Mouse (Mus musculus) frontal cortex, postnatal 10 days (tissue): ENCODE results near the gene F8.
A peak's percentile ranks its signal among the peaks of the same experiment; 100 is the strongest.

Source experiments
- DNase-seq, 2 experiments: peaks; one replicate each; pipeline ENCODE4 v3.0.0; 2022; ENCODE audit warnings: low spot score in 2 of 2, mixed read lengths in 1 of 2

The F8 gene

DNA sequence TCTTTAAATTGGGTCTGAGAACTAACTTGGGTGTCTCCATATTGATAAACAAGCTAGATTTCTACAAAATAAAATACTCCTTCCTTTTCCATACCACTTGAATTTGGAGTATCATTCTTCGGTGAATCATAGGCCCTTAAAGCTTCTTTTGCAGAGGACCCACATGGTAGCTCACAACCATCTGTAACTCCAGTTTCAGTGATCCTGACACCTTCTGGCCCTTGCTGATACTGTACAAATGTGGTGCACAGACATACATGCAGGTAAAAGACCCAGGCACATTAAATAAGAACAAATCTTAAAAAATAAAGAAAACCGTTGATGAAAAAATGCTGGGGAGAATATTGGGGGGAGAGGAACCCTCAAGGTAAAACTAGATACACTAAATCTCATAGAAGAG, 244.2 kb downstream of the F8 start:
- no peak for DNase-seq

GRCm38 (mm10) chrX:75137729-75138128, 244.7 kb downstream of the F8 start:
- DNase-seq: no peak

GRCm38 (mm10) chrX:75136938-75137337, 245.5 kb downstream of the F8 start:
- no peak for DNase-seq

- DNase-seq: peak; percentile 46 to 67
Observed at GRCm38 (mm10) chrX:75130467-75131160, 251.8 kb downstream of the F8 start, which contains the start of gene Mpp1. Mpp1 (minus strand) TSS chrX:75131016.

DNA sequence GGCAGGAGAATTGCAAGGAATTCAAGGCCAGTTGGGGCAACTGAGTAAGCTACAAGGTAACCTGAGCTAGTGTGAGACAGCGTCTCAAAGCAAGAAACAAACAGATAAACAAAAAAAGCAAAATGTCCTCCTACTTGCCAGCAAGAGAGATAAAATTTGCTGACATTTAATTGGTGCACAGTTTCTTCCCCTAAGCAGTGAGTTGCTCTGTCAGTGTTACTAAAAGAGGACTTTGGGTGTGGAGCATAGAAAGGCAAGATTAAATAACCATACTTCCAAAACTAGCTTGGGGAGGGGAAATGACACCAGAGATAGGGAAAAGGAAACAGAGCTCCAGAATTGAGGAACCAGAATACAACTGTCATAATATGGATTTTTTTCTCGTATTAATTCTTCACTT, 252.9 kb downstream of the F8 start:
- no peak for DNase-seq

DNA sequence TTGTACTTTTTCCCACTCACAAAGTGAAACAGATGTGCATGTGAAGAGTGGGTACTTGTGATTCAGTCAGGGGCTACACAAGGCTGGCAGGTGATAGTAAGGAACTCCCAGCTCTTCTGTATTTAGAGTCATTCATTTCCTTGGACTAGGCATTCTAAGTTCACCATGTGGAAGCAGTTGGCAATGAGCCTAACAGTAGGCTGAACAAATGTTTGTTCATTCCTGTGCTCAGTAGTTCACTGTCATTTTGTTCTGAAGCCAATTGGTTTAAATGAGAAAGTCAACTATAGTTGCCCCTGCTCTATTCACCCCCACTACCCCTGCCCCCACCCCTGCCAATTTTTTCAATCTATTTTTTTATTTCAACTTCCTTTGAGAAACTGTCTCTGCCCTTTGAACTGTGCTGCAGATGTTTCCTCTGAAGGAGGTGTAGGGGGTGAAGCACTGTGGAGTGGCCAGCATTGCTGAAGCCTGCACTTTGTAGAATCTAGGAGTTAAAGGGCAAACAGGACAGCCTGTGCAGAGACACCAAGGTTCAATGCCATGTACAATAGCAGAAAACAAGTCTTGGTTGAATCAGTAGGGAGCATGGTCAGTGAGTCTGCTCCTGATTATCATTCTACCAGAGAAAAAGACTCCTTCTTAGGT, 254.0 kb downstream of the F8 start:
- DNase-seq: no peak

- no peak for DNase-seq
Observed at GRCm38 (mm10) chrX:75126893-75127292, 255.5 kb downstream of the F8 start.

- DNase-seq: no peak
Observed at GRCm38 (mm10) chrX:75125606-75126005, 256.8 kb downstream of the F8 start.
